Mouse (Mus musculus) kidney, adult 2 months (tissue): ENCODE data around the gene Med29.

ENCODE experiments used
- CTCF ChIP-seq: fragments of 200-500 bp; conservative IDR thresholded peaks from 2 replicates; pipeline ENCODE4 v1.5.1; 2011; ENCODE audit warnings: low read depth, mild to moderate bottlenecking, control low read depth, low read length, moderate library complexity, mixed read lengths; ENCODE audit not compliant: insufficient read depth, insufficient read length
- POLR2A ChIP-seq: fragments of 200-500 bp; IDR thresholded peaks from one replicate; pipeline ENCODE4 v1.6.1; 2011; ENCODE audit warnings: low read depth, low read length, control low read depth

DNA sequence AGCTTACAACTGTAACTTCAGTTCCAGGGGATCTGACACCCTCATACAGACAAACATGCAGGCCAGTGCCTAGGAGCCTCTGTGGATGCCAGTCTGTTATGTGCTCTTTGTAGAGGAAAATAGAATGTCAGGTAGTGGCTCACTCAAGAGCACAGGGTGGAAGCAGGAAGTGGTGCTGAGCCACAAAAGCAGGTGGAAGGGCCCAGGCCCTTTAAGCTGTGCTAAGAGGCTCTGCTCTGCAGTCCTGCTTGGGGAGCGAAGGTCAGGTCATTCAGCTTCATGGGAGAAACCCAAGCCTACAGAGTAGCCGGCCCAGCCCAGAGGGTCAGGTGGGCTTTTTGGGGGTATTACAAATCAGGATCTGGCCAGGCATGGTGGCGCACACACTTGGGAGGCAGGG is 37.3 kb downstream of the Med29 start:
- no peak for TF ChIP-seq CTCF
- TF ChIP-seq POLR2A = no peak
